Mouse (Mus musculus) gastrocnemius, postnatal 10 days (tissue): ENCODE results near the gene Mageb16. TPM values are rescaled to one million over a fixed set of nuclear protein-coding genes. Genes with fewer than 3 reads are reported as not detected.

Source experiments
- DNase-seq: peaks from one replicate; pipeline ENCODE4 v3.0.0; 2021; ENCODE audit warnings: mixed read lengths
- long read RNA-seq, 2 experiments: library from polyadenylated mRNA; stranded (forward); transcript quantifications; one replicate each; pipeline ENCODE4 v2.0.0; 2021
- total RNA-seq, 2 experiments: library from RNA; stranded (reverse); gene quantifications; 2 replicates each; pipeline ENCODE4 v1.2.3; 2021

Gene Mageb16
- not detected for total RNA-seq
- long read RNA-seq, experiment 1, result 0 reads
- long read RNA-seq, experiment 2, result 0 reads

DNA sequence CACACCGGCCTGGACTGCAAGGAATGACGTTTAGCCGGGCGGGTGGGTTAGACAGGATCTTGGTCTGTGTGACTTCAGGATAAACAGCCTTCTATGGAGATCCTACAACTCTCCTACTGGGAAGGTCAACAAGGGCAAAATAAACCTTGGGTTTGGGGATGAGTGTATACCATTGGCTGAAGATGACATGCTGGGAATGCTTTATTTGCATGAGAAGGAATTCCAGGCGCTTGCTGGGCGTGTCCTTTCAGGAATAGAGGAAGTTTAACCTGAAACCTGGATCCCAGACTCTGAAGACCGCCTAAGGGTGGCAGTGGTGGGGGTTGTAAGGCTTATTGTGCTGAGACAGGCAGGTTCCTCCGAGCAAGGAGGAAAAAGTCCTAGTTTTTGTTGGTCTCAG lies at the start of gene Mageb16:
Gene Mageb16 (minus strand): TSS at position 25 of the 400 bp plus-strand sequence.
- DNase-seq, result no peak

DNA sequence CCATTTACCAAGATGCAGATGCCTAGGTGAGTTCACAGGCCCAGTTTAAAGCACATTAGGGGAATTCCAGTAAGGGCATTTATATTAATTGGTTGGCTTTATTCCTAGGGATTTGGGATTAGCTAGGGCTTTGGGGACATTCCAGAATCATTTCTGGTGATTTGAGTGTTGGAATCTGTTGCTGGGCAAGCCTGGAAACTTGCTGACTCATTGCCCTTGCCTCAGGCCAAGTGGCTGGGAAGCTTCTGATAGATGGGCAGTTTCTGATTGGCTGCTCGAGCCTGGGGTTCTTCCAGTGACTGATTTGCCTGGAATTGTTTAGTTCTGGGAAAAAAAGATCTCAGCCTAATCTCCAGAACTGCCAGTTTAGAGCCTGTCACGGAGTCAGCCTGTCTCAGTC lies 20.1 kb downstream of the Mageb16 start:
- no peak for DNase-seq

DNA sequence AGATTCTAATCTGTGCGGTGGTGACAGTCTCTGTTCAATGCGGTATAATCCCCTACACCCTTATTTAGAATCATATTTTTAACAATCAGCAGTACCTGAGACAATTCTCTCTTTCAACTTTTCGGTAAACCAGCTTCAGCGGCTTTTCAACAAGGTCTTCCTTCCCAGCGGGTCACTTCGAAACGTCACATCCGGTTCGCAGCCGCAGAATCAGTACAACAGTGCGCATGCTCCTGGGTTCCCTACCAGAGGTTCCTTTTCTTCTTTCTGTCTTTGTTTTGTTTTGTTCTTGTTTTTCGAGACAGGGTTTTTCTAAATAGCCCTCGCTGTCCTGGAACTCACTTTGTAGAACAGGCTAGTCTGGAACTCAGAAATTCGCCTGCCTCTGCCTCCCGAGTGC lies 35.8 kb downstream of the Mageb16 start:
- DNase-seq, result no peak

DNA sequence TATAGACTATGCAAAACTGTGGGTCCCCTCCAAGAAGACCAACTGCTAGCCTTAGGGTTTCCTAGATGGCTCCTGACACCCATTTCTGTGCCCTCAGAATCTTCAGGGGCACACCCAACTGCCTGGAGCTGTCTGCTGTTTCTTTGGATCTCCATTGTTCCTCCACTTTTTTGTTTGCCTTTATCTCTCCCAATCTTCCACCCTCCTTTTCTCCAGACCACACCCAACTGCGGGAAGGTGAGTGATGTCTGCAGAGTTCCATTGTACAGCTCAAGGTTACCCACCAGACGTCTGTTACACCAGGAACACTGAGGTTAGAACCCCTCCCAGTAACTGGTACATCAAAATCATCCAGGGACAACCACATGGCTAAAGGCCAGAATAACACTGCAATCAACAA lies 64.8 kb downstream of the Mageb16 start:
- DNase-seq, result no peak

Other genes starting within 250 kb of the Mageb16 start
- under 1 TPM in 1 of 2 experiments, not detected in 1; 0.09 TPM for gene Gm7173, start 154.2 kb downstream of the Mageb16 start, total RNA-seq